Mouse (Mus musculus) c-Kit-positive CD71-positive TER-119-negative erythroid progenitor cells, embryonic 14.5 days (primary cell): ENCODE measurements around the gene Mgst3.

Experiments used
- DNase-seq: peaks from one replicate; pipeline ENCODE4 v3.0.0-alpha.2; 2013; ENCODE audit warnings: low read depth

Gene Mgst3

GRCm38 (mm10) chr1:167387310-167387709 lies 6.3 kb downstream of the Mgst3 start:
- no peak for DNase-seq

GRCm38 (mm10) chr1:167386466-167386865 lies 7.2 kb downstream of the Mgst3 start:
- no peak for DNase-seq

- DNase-seq: no peak
These were observed 8.0 kb downstream of the Mgst3 start for GRCm38 (mm10) chr1:167385636-167386035.

GRCm38 (mm10) chr1:167385211-167385610 lies 8.4 kb downstream of the Mgst3 start:
- no peak for DNase-seq

GRCm38 (mm10) chr1:167384156-167384555 lies 9.5 kb downstream of the Mgst3 start:
- DNase-seq: peak; percentile 85

GRCm38 (mm10) chr1:167383178-167383577 lies 10.5 kb downstream of the Mgst3 start:
- no peak for DNase-seq

- DNase-seq: no peak
These were observed 10.9 kb downstream of the Mgst3 start for GRCm38 (mm10) chr1:167382763-167383162.

- no peak for DNase-seq
These were observed 11.3 kb downstream of the Mgst3 start for GRCm38 (mm10) chr1:167382316-167382715.

- no peak for DNase-seq
These were observed 12.3 kb downstream of the Mgst3 start for GRCm38 (mm10) chr1:167381050-167382015.

GRCm38 (mm10) chr1:167380223-167380622 lies 13.4 kb downstream of the Mgst3 start:
- DNase-seq: no peak

- DNase-seq: no peak
These were observed 13.9 kb downstream of the Mgst3 start for GRCm38 (mm10) chr1:167379751-167380150.

- DNase-seq: no peak
These were observed 15.6 kb downstream of the Mgst3 start for GRCm38 (mm10) chr1:167378019-167378418.

- DNase-seq: no peak
These were observed 18.7 kb downstream of the Mgst3 start for GRCm38 (mm10) chr1:167374942-167375341.

GRCm38 (mm10) chr1:167374003-167374784 lies 19.4 kb downstream of the Mgst3 start:
- no peak for DNase-seq

- no peak for DNase-seq
These were observed 20.9 kb downstream of the Mgst3 start for GRCm38 (mm10) chr1:167372739-167373138.

GRCm38 (mm10) chr1:167369905-167370304 lies 23.7 kb downstream of the Mgst3 start:
- peak; percentile 94 for DNase-seq

GRCm38 (mm10) chr1:167368513-167368912 lies 25.1 kb downstream of the Mgst3 start:
- no peak for DNase-seq

- DNase-seq: no peak
These were observed 25.6 kb downstream of the Mgst3 start for GRCm38 (mm10) chr1:167368018-167368417.

- DNase-seq: no peak
These were observed 27.0 kb downstream of the Mgst3 start for GRCm38 (mm10) chr1:167366621-167367020.

GRCm38 (mm10) chr1:167365808-167366207 lies 27.8 kb downstream of the Mgst3 start:
- no peak for DNase-seq

- no peak for DNase-seq
These were observed 30.3 kb downstream of the Mgst3 start for GRCm38 (mm10) chr1:167363322-167363721.

- DNase-seq: no peak
These were observed 30.8 kb downstream of the Mgst3 start for GRCm38 (mm10) chr1:167362819-167363218.

- no peak for DNase-seq
These were observed 33.4 kb downstream of the Mgst3 start for GRCm38 (mm10) chr1:167360268-167360667.
